Mouse (Mus musculus): ENCODE results near the gene BC035044. TPM values are rescaled to one million over a fixed set of nuclear protein-coding genes. Genes with fewer than 3 reads are reported as not detected.
"Not testable (repeated sequence)": the region's sequence is repeated elsewhere in the genome, so short reads cannot be mapped to it uniquely, and the experiment has no call there.

BC035044 gene
- 48.3 and 50.0 TPM in 2 replicates for polyA plus RNA-seq (2015; fragmentation: Nextera tagmentation; extraction: Ambion mirVana)

GRCm38 (mm10) chr6:128890948-128891355, at the start of gene BC035044:
Gene BC035044, minus strand, starts transcription at chr6:128891126.
- DNase-seq (ENCODE audit: low spot score), result peak; percentile 69

- not testable (repeated sequence) for DNase-seq (ENCODE audit: low spot score)
Measured at GRCm38 (mm10) chr6:128935889-128936665, 45.2 kb upstream of the BC035044 start.

- not testable (repeated sequence) for DNase-seq (ENCODE audit: low spot score)
Measured at GRCm38 (mm10) chr6:128934081-128934480, 43.2 kb upstream of the BC035044 start, which contains the start of gene Clec2g. Gene Clec2g, plus strand, starts transcription at chr6:128934381.

- no peak for DNase-seq (ENCODE audit: low spot score)
Measured at GRCm38 (mm10) chr6:128933050-128933449, 42.1 kb upstream of the BC035044 start.

- DNase-seq (ENCODE audit: low spot score), result no peak
Measured at GRCm38 (mm10) chr6:128917322-128917721, 26.4 kb upstream of the BC035044 start.

- DNase-seq (ENCODE audit: low spot score), result no peak
Measured at GRCm38 (mm10) chr6:128913598-128914254, 22.8 kb upstream of the BC035044 start.

GRCm38 (mm10) chr6:128900796-128901552, 10.0 kb upstream of the BC035044 start:
- DNase-seq (ENCODE audit: low spot score), result not testable (repeated sequence)

GRCm38 (mm10) chr6:128900044-128900443, 9.1 kb upstream of the BC035044 start:
- no peak for DNase-seq (ENCODE audit: low spot score)

GRCm38 (mm10) chr6:128895404-128896001, 4.6 kb upstream of the BC035044 start:
- no peak for DNase-seq (ENCODE audit: low spot score)

- peak; percentile 85 for DNase-seq (ENCODE audit: low spot score)
Measured at GRCm38 (mm10) chr6:128888834-128889233, 2.1 kb downstream of the BC035044 start.

GRCm38 (mm10) chr6:128887091-128887790, 3.7 kb downstream of the BC035044 start, which contains the start of gene Clec2i:
Gene Clec2i, plus strand, starts transcription at chr6:128887588.
- peak; percentile 67 for DNase-seq (ENCODE audit: low spot score)

GRCm38 (mm10) chr6:128871910-128872610, 18.9 kb downstream of the BC035044 start:
- DNase-seq (ENCODE audit: low spot score), result no peak

GRCm38 (mm10) chr6:128868861-128869260, 22.1 kb downstream of the BC035044 start:
- no peak for DNase-seq (ENCODE audit: low spot score)

GRCm38 (mm10) chr6:128857976-128858375, 33.0 kb downstream of the BC035044 start:
- peak; percentile 1 for DNase-seq (ENCODE audit: low spot score)

- no peak for DNase-seq (ENCODE audit: low spot score)
Measured at GRCm38 (mm10) chr6:128856250-128856649, 34.7 kb downstream of the BC035044 start.

GRCm38 (mm10) chr6:128855477-128855876, 35.4 kb downstream of the BC035044 start:
- DNase-seq (ENCODE audit: low spot score), result no peak

- no peak for DNase-seq (ENCODE audit: low spot score)
Measured at GRCm38 (mm10) chr6:128854895-128855294, 36.0 kb downstream of the BC035044 start.

- peak; percentile 79 for DNase-seq (ENCODE audit: low spot score)
Measured at GRCm38 (mm10) chr6:128854024-128854820, 36.7 kb downstream of the BC035044 start.

GRCm38 (mm10) chr6:128852766-128853165, 38.2 kb downstream of the BC035044 start:
- DNase-seq (ENCODE audit: low spot score), result no peak
